Mouse (Mus musculus) lung, adult 2 months (tissue): ENCODE results near the gene Actl10. TPM values are rescaled to one million over a fixed set of nuclear protein-coding genes. Genes with fewer than 3 reads are reported as not detected.

Experiments used
- DNase-seq: peaks from one replicate; pipeline ENCODE4 v3.0.0; 2022
- H3K4me1 ChIP-seq: fragments of 200-500 bp; 2 replicates; pipeline ENCODE4 v1.6.1; 2011; ENCODE audit warnings: low read length; ENCODE audit not compliant: control insufficient read depth, insufficient read depth
- H3K4me3 ChIP-seq: fragments of 200-500 bp; replicated peaks from 2 replicates; pipeline ENCODE3; 2011; ENCODE audit warnings: low read depth, mild to moderate bottlenecking, control low read depth, low read length; ENCODE audit errors: extremely low read depth
- CTCF ChIP-seq: fragments of 200-500 bp; IDR thresholded peaks from 2 replicates; pipeline ENCODE4 v1.5.1; 2011; ENCODE audit warnings: mild to moderate bottlenecking, low read length, control low read depth; ENCODE audit not compliant: insufficient read depth
- POLR2A ChIP-seq: fragments of 200-500 bp; IDR thresholded peaks from 2 replicates; pipeline ENCODE4 v1.6.1; 2011; ENCODE audit warnings: low read depth, mild to moderate bottlenecking, control low read depth, low read length, borderline replicate concordance; ENCODE audit errors: extremely low read depth
- WGBS: fragments of 180-500 bp; shearing (Covaris S2); methylation state at CpG from one replicate; pipeline ENCODE4 v1.1.7; 2018; 5-methylcytosine and 5-hydroxymethylcytosine counted together
- polyA plus RNA-seq: library from polyadenylated mRNA; depleted of rRNA; stranded (reverse); fragments of >200 nt; gene quantifications from 2 replicates; pipeline ENCODE4 v1.2.3, GENCODE M21; 2012; rRNA removed

Gene Actl10
- polyA plus RNA-seq, 1 experiment = 0.07 TPM

GRCm38 (mm10) chr2:154591239-154591638, 39.7 kb downstream of the Actl10 start:
- no peaks in the 10 kb centered on the region for H3K4me1 ChIP-seq
- DNase-seq = no peak
- 86% methylated on average over 3 of the region's 3 CpGs for WGBS
- no peak for TF ChIP-seq CTCF
- TF ChIP-seq POLR2A = no peak
- H3K4me3 ChIP-seq = no peak overlapping the region

DNA sequence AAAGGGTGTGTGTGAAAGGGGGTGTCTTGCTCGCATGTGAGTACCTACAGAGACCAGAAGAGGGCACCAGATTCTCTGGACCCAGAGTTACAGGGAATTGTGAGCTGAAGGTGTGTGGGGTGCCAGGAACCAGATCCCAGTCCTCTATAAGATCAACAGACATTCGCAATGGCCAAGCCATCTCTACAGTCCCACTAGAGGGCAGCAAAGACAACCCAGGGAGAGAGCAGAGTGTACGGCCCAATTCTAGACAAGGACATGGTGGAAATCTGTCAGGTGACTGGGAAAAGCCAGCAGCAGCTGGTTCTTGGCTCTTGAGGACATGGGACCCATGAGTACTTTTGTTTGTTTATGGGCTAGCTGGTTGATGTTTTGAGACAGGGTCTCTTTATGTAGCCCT, 41.4 kb downstream of the Actl10 start:
- DNase-seq = peak; percentile 35
- Histone ChIP-seq H3K4me3 (no peak overlapping the region), H3K4me1 (no peaks in the 10 kb centered on the region)
- TF ChIP-seq CTCF (peak; percentile 78), POLR2A (no peak)
- 57% methylated on average over 3 of the region's 3 CpGs for WGBS

DNA sequence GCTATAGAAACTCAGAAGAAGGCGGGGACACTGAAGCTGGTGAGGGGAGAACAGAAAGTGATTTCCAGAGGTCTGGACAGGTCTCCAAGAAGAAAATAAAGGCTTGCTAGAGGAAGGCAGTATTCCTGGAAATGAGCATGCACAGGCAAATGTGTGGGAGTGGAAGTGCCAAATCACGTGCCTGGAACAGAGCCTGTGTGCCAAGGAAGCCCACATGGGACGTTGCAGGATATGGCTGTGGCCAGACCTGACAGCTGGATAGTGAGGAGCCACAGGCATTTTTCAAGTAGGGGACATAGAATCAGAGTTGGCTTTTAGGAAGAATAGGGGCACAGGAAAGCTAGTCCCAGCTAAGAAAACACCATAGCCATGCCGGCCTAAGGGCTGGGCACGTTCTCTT, 44.2 kb downstream of the Actl10 start:
- no peak for DNase-seq
- no peak for TF ChIP-seq CTCF
- no peak for TF ChIP-seq POLR2A

DNA sequence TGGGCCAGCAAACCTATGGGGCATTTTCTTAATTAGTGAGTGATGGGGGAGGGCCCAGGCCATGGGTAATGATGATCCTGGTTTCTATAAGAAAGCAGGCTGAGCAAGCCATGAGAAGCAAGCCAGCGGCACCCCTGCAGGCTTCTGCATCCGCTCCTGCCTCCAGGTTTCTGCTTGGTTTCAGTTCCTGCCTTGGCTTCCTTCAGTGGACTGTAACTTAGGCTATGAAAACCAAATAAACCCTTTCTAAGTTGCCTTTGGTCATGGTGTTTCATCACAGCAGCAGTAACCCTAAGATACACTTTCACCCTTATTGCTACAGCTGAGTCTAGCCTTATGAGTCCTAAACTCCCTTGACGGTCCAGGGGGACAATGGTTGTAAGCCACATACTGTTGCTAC, 45.8 kb downstream of the Actl10 start:
- DNase-seq = no peak
- no peaks in the 10 kb centered on the region; the same call in 1 of the 2 replicates for H3K4me1 ChIP-seq
- no peak overlapping the region for H3K4me3 ChIP-seq
- 83% methylated on average over 3 of the region's 3 CpGs for WGBS
- no peak for TF ChIP-seq CTCF
- no peak for TF ChIP-seq POLR2A

More for the DNA sequence above, 44.2 kb downstream of the Actl10 start:
- H3K4me3 ChIP-seq = no peak overlapping the region
- 69% methylated on average over 5 of the region's 5 CpGs for WGBS
- no peaks in the 10 kb centered on the region for H3K4me1 ChIP-seq

- no peak for DNase-seq
- TF ChIP-seq POLR2A = no peak
- no peak for TF ChIP-seq CTCF
- Histone ChIP-seq H3K4me3 (no peak overlapping the region), H3K4me1 (peaks cover 8% of the 10 kb centered on the region)
- WGBS = 74% methylated on average over 6 of the region's 6 CpGs
Measured at GRCm38 (mm10) chr2:154600586-154600985, 49.0 kb downstream of the Actl10 start.

- Histone ChIP-seq H3K4me1 (peaks cover 8% of the 10 kb centered on the region), H3K4me3 (no peak overlapping the region)
- WGBS = 59% methylated on average over 3 of the region's 3 CpGs
- TF ChIP-seq POLR2A = no peak
- TF ChIP-seq CTCF = no peak
- no peak for DNase-seq
Measured at GRCm38 (mm10) chr2:154601324-154601723, 49.7 kb downstream of the Actl10 start.

Other genes starting within 250 kb of the Actl10 start
- gene Bpifb9b, start 244.5 kb upstream of the Actl10 start, polyA plus RNA-seq = not detected in 2 replicates
- 6.6 and 9.5 TPM in 2 replicates for gene Cdk5rap1, start 178.8 kb upstream of the Actl10 start, polyA plus RNA-seq
- gene Snta1, start 143.7 kb upstream of the Actl10 start, polyA plus RNA-seq = 22.5 and 24.1 TPM in 2 replicates
- 8.8 and 12.7 TPM in 2 replicates for gene Cbfa2t2, start 115.3 kb upstream of the Actl10 start, polyA plus RNA-seq
- 0.98 TPM in 1 of 2 replicates, not detected in the other for gene 1700003F12Rik, start 4.7 kb upstream of the Actl10 start, polyA plus RNA-seq
- 1.2 and 1.8 TPM in 2 replicates for gene Necab3, start 7.1 kb downstream of the Actl10 start, polyA plus RNA-seq
- gene E2f1, start 18.1 kb downstream of the Actl10 start, polyA plus RNA-seq = 9.8 and 12.6 TPM in 2 replicates
- 40.8 and 41.3 TPM in 2 replicates for gene Pxmp4, start 51.9 kb downstream of the Actl10 start, polyA plus RNA-seq
- 5.8 and 6.8 TPM in 2 replicates for gene Zfp341, start 61.5 kb downstream of the Actl10 start, polyA plus RNA-seq
- gene 4930519P11Rik, start 61.7 kb downstream of the Actl10 start, polyA plus RNA-seq = 0.53 and 1.4 TPM in 2 replicates
- gene Chmp4b, start 99.9 kb downstream of the Actl10 start, polyA plus RNA-seq = 83.4 and 103 TPM in 2 replicates
- not detected in 2 replicates for gene Gm14214, start 218.3 kb downstream of the Actl10 start, polyA plus RNA-seq
- gene Raly, start 239.3 kb downstream of the Actl10 start, polyA plus RNA-seq = 188 and 211 TPM in 2 replicates
- not detected in 2 replicates for gene a, start 239.6 kb downstream of the Actl10 start, polyA plus RNA-seq